Mouse (Mus musculus): Measurements from ENCODE around the gene Wdr61. TPM values are rescaled to one million over a fixed set of nuclear protein-coding genes. Genes with fewer than 3 reads are reported as not detected.

Wdr61 gene
- 87.3 TPM for polyA plus RNA-seq (2014; fragmentation: Illumina TruSeq; extraction: RNeasy Lipid Tissue Mini Kit (QIAGEN cat#74804); ENCODE audit: low read depth, low replicate concordance)

GRCm38 (mm10) chr9:54733921-54734638, at the start of gene Wdr61:
TSS of gene Wdr61 (minus strand) at chr9:54734519.

GRCm38 (mm10) chr9:54764561-54765217, 30.4 kb upstream of the Wdr61 start, which contains the start of gene Crabp1:
TSS of gene Crabp1 (plus strand) at chr9:54764748.

GRCm38 (mm10) chr9:54698318-54699086, 35.8 kb downstream of the Wdr61 start, which contains the start of gene Dnaja4:
TSS of gene Dnaja4 (plus strand) at chr9:54698873.

Other genes with a start within 250 kb of the Wdr61 start
- 23.7 TPM for gene Dmxl2, start 232.9 kb downstream of the Wdr61 start, polyA plus RNA-seq (2014; fragmentation: Illumina TruSeq; extraction: RNeasy Lipid Tissue Mini Kit (QIAGEN cat#74804); ENCODE audit: low read depth, low replicate concordance)
- gene Sh2d7, start 195.5 kb downstream of the Wdr61 start, polyA plus RNA-seq (2014; fragmentation: Illumina TruSeq; extraction: RNeasy Lipid Tissue Mini Kit (QIAGEN cat#74804); ENCODE audit: low read depth, low replicate concordance): not detected
- 1.8 TPM for gene Cib2, start 174.3 kb downstream of the Wdr61 start, polyA plus RNA-seq (2014; fragmentation: Illumina TruSeq; extraction: RNeasy Lipid Tissue Mini Kit (QIAGEN cat#74804); ENCODE audit: low read depth, low replicate concordance)
- gene Idh3a, start 148.2 kb downstream of the Wdr61 start, polyA plus RNA-seq (2014; fragmentation: Illumina TruSeq; extraction: RNeasy Lipid Tissue Mini Kit (QIAGEN cat#74804); ENCODE audit: low read depth, low replicate concordance): 83.3 TPM
- not detected for gene Acsbg1, start 72.6 kb downstream of the Wdr61 start, polyA plus RNA-seq (2014; fragmentation: Illumina TruSeq; extraction: RNeasy Lipid Tissue Mini Kit (QIAGEN cat#74804); ENCODE audit: low read depth, low replicate concordance)
- 3.3 TPM for gene Dnaja4, start 35.6 kb downstream of the Wdr61 start, polyA plus RNA-seq (2014; fragmentation: Illumina TruSeq; extraction: RNeasy Lipid Tissue Mini Kit (QIAGEN cat#74804); ENCODE audit: low read depth, low replicate concordance)
- not detected for gene Crabp1, start 30.2 kb upstream of the Wdr61 start, polyA plus RNA-seq (2014; fragmentation: Illumina TruSeq; extraction: RNeasy Lipid Tissue Mini Kit (QIAGEN cat#74804); ENCODE audit: low read depth, low replicate concordance)
- gene Ireb2, start 129.3 kb upstream of the Wdr61 start, polyA plus RNA-seq (2014; fragmentation: Illumina TruSeq; extraction: RNeasy Lipid Tissue Mini Kit (QIAGEN cat#74804); ENCODE audit: low read depth, low replicate concordance): 103 TPM
- gene Hykk, start 182.8 kb upstream of the Wdr61 start, polyA plus RNA-seq (2014; fragmentation: Illumina TruSeq; extraction: RNeasy Lipid Tissue Mini Kit (QIAGEN cat#74804); ENCODE audit: low read depth, low replicate concordance): 76.8 TPM
- gene Psma4, start 216.3 kb upstream of the Wdr61 start, polyA plus RNA-seq (2014; fragmentation: Illumina TruSeq; extraction: RNeasy Lipid Tissue Mini Kit (QIAGEN cat#74804); ENCODE audit: low read depth, low replicate concordance): 396 TPM
- gene AY074887, start 216.5 kb upstream of the Wdr61 start, polyA plus RNA-seq (2014; fragmentation: Illumina TruSeq; extraction: RNeasy Lipid Tissue Mini Kit (QIAGEN cat#74804); ENCODE audit: low read depth, low replicate concordance): not detected
- not detected for gene Chrna5, start 246.4 kb upstream of the Wdr61 start, polyA plus RNA-seq (2014; fragmentation: Illumina TruSeq; extraction: RNeasy Lipid Tissue Mini Kit (QIAGEN cat#74804); ENCODE audit: low read depth, low replicate concordance)